Mouse (Mus musculus) stomach, embryonic 15.5 days (tissue): ENCODE results near the gene Tepp. TPM values are rescaled to one million over a fixed set of nuclear protein-coding genes. Genes with fewer than 3 reads are reported as not detected.
A peak's percentile ranks its signal among the peaks of the same experiment; 100 is the strongest.

Experiments used
- ATAC-seq: fragments of 200-750 bp; cut with Nextera tagmentation; 2 replicates; pipeline ENCODE4 v1.8.0; 2017; ENCODE audit warnings: low read depth, moderate number of reproducible peaks, moderate TSS enrichment; ENCODE audit not compliant: insufficient read depth, low FRiP score
- H3K27ac ChIP-seq: fragments of 300-500 bp; sonication (generic); 2 replicates; pipeline ENCODE4 v1.5.1; 2015; ENCODE audit warnings: mild to moderate bottlenecking, inconsistent platforms
- H3K27me3 ChIP-seq: fragments of 300-500 bp; sonication (generic); replicated peaks from 2 replicates; pipeline ENCODE4 v1.6.1; 2015; ENCODE audit warnings: inconsistent platforms
- H3K36me3 ChIP-seq: fragments of 300-500 bp; sonication (generic); 2 replicates; pipeline ENCODE4 v1.6.1; 2015; ENCODE audit warnings: inconsistent platforms
- H3K4me1 ChIP-seq: fragments of 300-500 bp; sonication (generic); 2 replicates; pipeline ENCODE4 v1.6.1; 2015; ENCODE audit warnings: inconsistent platforms
- H3K4me2 ChIP-seq: fragments of 300-500 bp; sonication (generic); 2 replicates; pipeline ENCODE4 v1.6.1; 2015; ENCODE audit warnings: mild to moderate bottlenecking, inconsistent platforms
- H3K4me3 ChIP-seq: fragments of 300-500 bp; sonication (generic); replicated peaks from 2 replicates; pipeline ENCODE4 v1.5.1; 2015; ENCODE audit warnings: inconsistent platforms
- H3K9ac ChIP-seq: fragments of 300-500 bp; sonication (generic); 2 replicates; pipeline ENCODE4 v1.6.1; 2015; ENCODE audit warnings: inconsistent platforms
- H3K9me3 ChIP-seq: fragments of 300-500 bp; sonication (generic); 2 replicates; pipeline ENCODE4 v1.6.1; 2016; ENCODE audit warnings: inconsistent platforms
- WGBS: fragments of 180-500 bp; shearing (Covaris S2); methylation state at CpG from one replicate; pipeline ENCODE4 v1.1.7; 2015; 5-methylcytosine and 5-hydroxymethylcytosine counted together
- polyA plus RNA-seq: library from polyadenylated mRNA; unstranded; fragments of >200 nt; fragmentation: Nextera tagmentation; extraction: Ambion mirVana; gene quantifications from 2 replicates; pipeline ENCODE4 v1.2.1, GENCODE M21; 2015

Gene Tepp
- polyA plus RNA-seq, 1 experiment from 2014 or later: 0.23 TPM

GRCm38 (mm10) chr8:95312836-95313235 lies 2.5 kb downstream of the Tepp start:
- ATAC-seq: no peak
- Histone ChIP-seq H3K9me3 (no peaks in the 10 kb centered on the region), H3K4me2 (no peak overlapping the region), H3K36me3 (no peaks in the 10 kb centered on the region), H3K9ac (no peak overlapping the region), H3K27ac (no peak overlapping the region), H3K27me3 (no peaks in the 10 kb centered on the region), H3K4me1 (no peaks in the 10 kb centered on the region), H3K4me3 (no peak overlapping the region)
- WGBS: 63% methylated on average over 18 of the region's 18 CpGs

- Histone ChIP-seq H3K4me3 (no peak overlapping the region), H3K27me3 (no peaks in the 10 kb centered on the region), H3K27ac (no peak overlapping the region), H3K4me2 (no peak overlapping the region), H3K4me1 (no peaks in the 10 kb centered on the region), H3K36me3 (no peaks in the 10 kb centered on the region), H3K9me3 (no peaks in the 10 kb centered on the region), H3K9ac (no peak overlapping the region)
- 82% methylated on average over 6 of the region's 6 CpGs for WGBS
- ATAC-seq: no peak
Observed at GRCm38 (mm10) chr8:95313857-95314256, 3.5 kb downstream of the Tepp start.

- 76% methylated on average over 2 of the region's 2 CpGs for WGBS
- no peak for ATAC-seq
Observed at GRCm38 (mm10) chr8:95314707-95315106, 4.3 kb downstream of the Tepp start.

GRCm38 (mm10) chr8:95315350-95315749 lies 5.0 kb downstream of the Tepp start:
- Histone ChIP-seq H3K27ac (no peak overlapping the region), H3K4me2 (no peak overlapping the region), H3K4me1 (0 out of 2 replicates have a peak, but pooled peaks cover 5% of the 10 kb centered on the region), H3K4me3 (no peak overlapping the region), H3K9ac (no peak overlapping the region), H3K27me3 (no peaks in the 10 kb centered on the region), H3K9me3 (no peaks in the 10 kb centered on the region), H3K36me3 (no peaks in the 10 kb centered on the region)
- WGBS: 94% methylated on average over 1 of the region's 1 CpGs
- ATAC-seq: no peak

More at GRCm38 (mm10) chr8:95314707-95315106, 4.3 kb downstream of the Tepp start:
- no peak overlapping the region for H3K27ac ChIP-seq
- no peaks in the 10 kb centered on the region for H3K27me3 ChIP-seq
- no peaks in the 10 kb centered on the region for H3K4me1 ChIP-seq
- H3K9me3 ChIP-seq: no peaks in the 10 kb centered on the region
- no peak overlapping the region for H3K4me2 ChIP-seq
- no peak overlapping the region for H3K4me3 ChIP-seq
- no peaks in the 10 kb centered on the region for H3K36me3 ChIP-seq
- H3K9ac ChIP-seq: no peak overlapping the region

- H3K27me3 ChIP-seq: no peaks in the 10 kb centered on the region
- 2% methylated on average over 41 of the region's 41 CpGs for WGBS
- no peaks in the 10 kb centered on the region for H3K9me3 ChIP-seq
- H3K36me3 ChIP-seq: peaks cover 16% of the 10 kb centered on the region
- H3K4me3 ChIP-seq: peak overlapping the region; percentile 44
- no peak overlapping the region for H3K27ac ChIP-seq
- H3K4me1 ChIP-seq: 0 out of 2 replicates have a peak, but pooled peaks cover 13% of the 10 kb centered on the region
- peak; percentile 86 for ATAC-seq
- 0 out of 2 replicates have a peak overlapping the region, but pooled peaks have one; percentile 11 for H3K9ac ChIP-seq
- peak overlapping the region; percentile 97 for H3K4me2 ChIP-seq
Observed at GRCm38 (mm10) chr8:95320224-95321139, 10.1 kb downstream of the Tepp start.

- no peaks in the 10 kb centered on the region for H3K27me3 ChIP-seq
- no peak for ATAC-seq
- H3K9ac ChIP-seq: no peak overlapping the region
- WGBS: 82% methylated on average over 3 of the region's 3 CpGs
- no peak overlapping the region for H3K4me3 ChIP-seq
- H3K27ac ChIP-seq: no peak overlapping the region
- H3K4me1 ChIP-seq: 0 out of 2 replicates have a peak, but pooled peaks cover 19% of the 10 kb centered on the region
- H3K4me2 ChIP-seq: no peak overlapping the region
- H3K36me3 ChIP-seq: peaks cover 37% of the 10 kb centered on the region
- no peaks in the 10 kb centered on the region for H3K9me3 ChIP-seq
Observed at GRCm38 (mm10) chr8:95323201-95323600, 12.8 kb downstream of the Tepp start.

- Histone ChIP-seq H3K27ac (no peak overlapping the region), H3K27me3 (no peaks in the 10 kb centered on the region), H3K36me3 (peaks cover 51% of the 10 kb centered on the region), H3K4me3 (no peak overlapping the region), H3K9ac (no peak overlapping the region), H3K4me1 (peaks cover 20% of the 10 kb centered on the region; the same call in 1 of the 2 replicates), H3K9me3 (no peaks in the 10 kb centered on the region), H3K4me2 (no peak overlapping the region)
- ATAC-seq: no peak
- 69% methylated on average over 5 of the region's 5 CpGs for WGBS
Observed at GRCm38 (mm10) chr8:95324646-95325045, 14.3 kb downstream of the Tepp start.

- H3K36me3 ChIP-seq: peaks cover 51% of the 10 kb centered on the region
- WGBS: 88% methylated on average over 5 of the region's 5 CpGs
Observed at GRCm38 (mm10) chr8:95326822-95327221, 16.5 kb downstream of the Tepp start.

GRCm38 (mm10) chr8:95327866-95328465 lies 17.6 kb downstream of the Tepp start:
- H3K27ac ChIP-seq: no peak overlapping the region
- no peak for ATAC-seq
- 89% methylated on average over 46 of the region's 46 CpGs for WGBS

More at GRCm38 (mm10) chr8:95326822-95327221, 16.5 kb downstream of the Tepp start:
- Histone ChIP-seq H3K9ac (no peak overlapping the region), H3K9me3 (no peaks in the 10 kb centered on the region), H3K4me2 (no peak overlapping the region), H3K4me3 (no peak overlapping the region), H3K4me1 (peaks cover 19% of the 10 kb centered on the region), H3K27me3 (no peaks in the 10 kb centered on the region), H3K27ac (no peak overlapping the region)
- no peak for ATAC-seq

GRCm38 (mm10) chr8:95330367-95330766 lies 20.0 kb downstream of the Tepp start:
- no peak overlapping the region for H3K27ac ChIP-seq
- WGBS: 62% methylated on average over 1 of the region's 1 CpGs
- H3K9me3 ChIP-seq: no peaks in the 10 kb centered on the region
- ATAC-seq: no peak
- peak overlapping the region; percentile 74 for H3K4me3 ChIP-seq
- peak overlapping the region; percentile 94; the same call in 1 of the 2 replicates for H3K9ac ChIP-seq
- peak overlapping the region; percentile 80 for H3K4me2 ChIP-seq
- peaks cover 24% of the 10 kb centered on the region for H3K4me1 ChIP-seq
- H3K27me3 ChIP-seq: no peaks in the 10 kb centered on the region
- H3K36me3 ChIP-seq: peaks cover 37% of the 10 kb centered on the region

More at GRCm38 (mm10) chr8:95327866-95328465, 17.6 kb downstream of the Tepp start:
- Histone ChIP-seq H3K4me2 (no peak overlapping the region), H3K4me3 (no peak overlapping the region), H3K27me3 (no peaks in the 10 kb centered on the region), H3K9ac (no peak overlapping the region), H3K9me3 (no peaks in the 10 kb centered on the region), H3K36me3 (peaks cover 51% of the 10 kb centered on the region), H3K4me1 (peaks cover 23% of the 10 kb centered on the region)

GRCm38 (mm10) chr8:95331156-95331719 lies 20.9 kb downstream of the Tepp start:
- peaks cover 24% of the 10 kb centered on the region for H3K4me1 ChIP-seq
- WGBS: under 1% methylated on average over 38 of the region's 38 CpGs
- peak; percentile 42 for ATAC-seq

More at GRCm38 (mm10) chr8:95331156-95331719, 20.9 kb downstream of the Tepp start:
- peak overlapping the region; percentile 94 for H3K9ac ChIP-seq
- peak overlapping the region; percentile 99 for H3K27ac ChIP-seq
- peaks cover 33% of the 10 kb centered on the region for H3K36me3 ChIP-seq
- peak overlapping the region; percentile 74 for H3K4me3 ChIP-seq
- H3K4me2 ChIP-seq: peak overlapping the region; percentile 80
- H3K9me3 ChIP-seq: no peaks in the 10 kb centered on the region
- no peaks in the 10 kb centered on the region for H3K27me3 ChIP-seq
